Mouse (Mus musculus) urinary bladder, postnatal 10 days (tissue): ENCODE results near the gene Cog3.

ENCODE experiments used
- DNase-seq: peaks from one replicate; pipeline ENCODE4 v3.0.0; 2022; ENCODE audit warnings: low spot score

Cog3 gene

DNA sequence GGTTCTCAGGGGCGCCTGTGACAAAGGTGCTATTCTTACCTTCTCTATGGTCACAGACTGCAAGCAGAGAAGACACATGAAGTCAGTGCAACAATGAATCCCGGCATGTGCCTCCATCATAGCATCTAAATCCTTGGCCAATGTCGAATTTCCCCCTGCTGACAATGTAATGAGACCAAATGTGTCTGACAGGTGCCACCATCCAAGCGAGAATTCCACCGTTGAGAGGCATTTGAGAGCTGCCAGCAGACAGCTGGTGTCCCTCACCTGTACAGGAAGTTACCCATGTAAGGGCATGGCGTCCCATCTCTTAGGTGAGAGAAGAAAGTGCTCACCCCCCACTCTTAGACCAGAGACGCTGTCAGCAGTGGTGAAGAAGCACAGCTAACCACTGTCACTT is 4.1 kb upstream of the Cog3 start:
- DNase-seq: no peak

DNA sequence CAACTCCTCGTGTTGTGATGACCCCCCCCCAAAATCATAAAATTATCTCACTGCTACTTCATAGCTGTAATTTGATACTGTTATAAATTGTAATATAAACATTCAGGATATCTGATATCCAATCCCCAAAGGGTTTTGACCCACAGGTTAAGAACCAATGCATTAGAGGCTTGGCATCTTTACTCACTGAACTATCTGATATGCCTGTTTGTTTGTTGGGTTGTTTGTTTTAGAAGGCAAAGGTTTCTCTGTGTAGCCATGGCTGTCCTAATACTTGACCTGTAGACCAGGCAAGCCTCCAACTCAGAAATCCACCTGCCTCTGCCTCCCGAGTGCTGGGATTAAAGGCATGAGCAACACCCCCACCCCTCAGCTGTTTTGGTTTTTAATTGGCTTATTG is 3.5 kb upstream of the Cog3 start:
- DNase-seq: no peak

DNA sequence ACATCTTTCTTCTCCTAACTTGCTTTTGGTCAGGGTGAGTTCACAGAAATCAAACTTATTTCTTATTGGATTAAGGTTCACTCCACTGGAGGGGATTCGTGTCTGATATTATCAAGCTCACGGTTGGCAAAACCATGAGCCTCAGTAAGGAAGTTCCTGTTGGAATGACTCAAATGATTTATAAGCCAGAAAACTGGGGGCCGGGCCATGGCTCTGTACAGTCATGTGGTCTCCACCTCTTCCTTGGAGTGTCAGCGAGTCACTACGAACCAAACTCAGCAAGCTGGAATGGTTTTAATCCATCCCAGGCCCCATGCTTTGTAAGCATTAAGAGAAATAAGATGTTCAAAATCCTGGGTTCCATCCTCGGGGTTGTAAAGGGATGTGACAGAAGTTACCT is 2.7 kb upstream of the Cog3 start:
- DNase-seq: no peak

DNA sequence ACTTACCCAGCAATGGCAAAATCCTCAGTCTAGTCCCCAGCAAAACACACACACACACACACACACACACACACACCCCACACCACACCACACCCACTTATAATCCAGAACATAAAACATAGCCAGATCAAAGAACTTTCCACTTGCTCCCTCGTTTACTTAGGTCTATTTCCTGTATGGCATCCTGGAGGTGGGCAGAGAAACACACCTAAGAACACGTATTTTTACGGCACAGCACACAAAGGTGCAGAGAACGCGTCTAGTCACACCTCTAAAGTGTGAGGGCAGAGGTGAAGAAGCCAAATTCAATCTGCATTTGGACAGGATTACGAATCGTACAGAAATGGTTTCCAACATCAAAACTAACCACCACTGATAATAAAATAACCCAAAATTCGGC is 1.1 kb downstream of the Cog3 start:
- DNase-seq: no peak

DNA sequence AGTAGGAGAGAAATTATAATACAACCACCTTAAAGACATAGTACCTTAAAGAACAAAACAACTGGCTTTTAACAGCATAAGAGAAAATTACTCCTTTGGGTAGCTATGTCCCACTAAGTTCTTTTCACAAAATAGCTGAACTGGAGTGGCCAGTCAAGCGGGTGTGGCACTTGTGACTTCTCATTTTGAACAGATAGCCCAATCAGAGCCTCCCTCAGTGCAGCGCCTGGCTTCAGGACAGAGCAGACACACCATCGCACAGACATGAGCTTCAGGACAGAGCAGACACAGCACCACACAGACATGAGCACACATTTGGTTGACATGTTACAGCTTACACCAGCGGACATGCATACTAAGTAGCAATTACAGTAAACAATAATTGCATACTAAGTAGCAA is 3.3 kb downstream of the Cog3 start:
- no peak for DNase-seq

DNA sequence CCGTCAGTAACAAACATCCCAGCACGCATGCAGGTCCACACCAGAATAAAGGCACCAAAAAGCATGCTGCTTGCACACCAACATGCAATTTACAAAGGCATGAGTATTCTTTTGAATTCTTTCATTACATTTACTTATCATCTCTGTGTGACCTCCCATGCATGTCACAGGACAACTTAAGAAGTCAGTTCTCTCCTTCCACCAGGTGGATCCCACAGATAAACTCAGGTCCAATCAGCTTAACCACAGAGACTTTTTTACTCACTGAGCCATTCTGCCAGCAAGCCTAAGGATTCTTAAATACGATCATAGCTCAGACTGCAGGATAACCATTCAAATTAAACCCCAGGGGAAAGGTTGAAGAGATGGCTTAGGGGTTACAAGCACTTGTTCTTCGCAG is 5.2 kb downstream of the Cog3 start:
- no peak for DNase-seq

DNA sequence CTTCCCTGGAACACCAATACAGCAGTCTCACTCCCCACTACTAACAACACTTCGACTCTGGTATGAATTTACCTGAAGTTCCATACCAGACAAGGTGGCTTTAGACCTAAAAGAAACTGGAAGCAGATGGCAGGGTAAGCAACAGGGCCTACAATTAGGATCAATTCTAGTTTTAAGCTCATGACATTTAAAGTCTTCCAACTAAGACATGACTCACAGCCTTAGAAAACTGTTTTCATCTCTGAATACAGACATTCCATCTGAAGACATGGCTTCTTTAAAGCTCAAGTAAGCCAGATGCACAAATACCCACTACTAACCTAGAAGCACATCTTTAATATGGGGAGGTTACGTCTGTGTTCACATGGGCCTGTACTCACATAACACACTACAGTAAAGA is 6.4 kb downstream of the Cog3 start:
- no peak for DNase-seq

DNA sequence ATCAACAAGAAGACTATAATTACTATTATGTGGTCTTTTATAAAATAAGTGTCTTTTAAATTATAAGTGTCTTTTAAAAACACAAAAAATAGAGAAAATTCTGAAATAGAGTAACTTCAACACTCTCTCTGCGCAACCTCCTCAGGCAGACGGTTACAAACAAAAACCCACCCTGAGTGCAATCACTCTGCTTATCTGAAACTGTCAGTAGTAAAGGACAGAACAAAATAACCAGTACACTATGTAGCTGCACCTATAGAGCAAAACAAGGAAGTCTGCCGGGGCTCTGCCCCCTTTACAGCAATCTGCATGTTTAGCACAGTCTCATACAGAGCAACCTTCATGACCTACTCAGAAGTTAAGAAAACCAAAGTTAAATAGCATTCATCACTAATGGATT is 12.4 kb downstream of the Cog3 start:
- DNase-seq: no peak

DNA sequence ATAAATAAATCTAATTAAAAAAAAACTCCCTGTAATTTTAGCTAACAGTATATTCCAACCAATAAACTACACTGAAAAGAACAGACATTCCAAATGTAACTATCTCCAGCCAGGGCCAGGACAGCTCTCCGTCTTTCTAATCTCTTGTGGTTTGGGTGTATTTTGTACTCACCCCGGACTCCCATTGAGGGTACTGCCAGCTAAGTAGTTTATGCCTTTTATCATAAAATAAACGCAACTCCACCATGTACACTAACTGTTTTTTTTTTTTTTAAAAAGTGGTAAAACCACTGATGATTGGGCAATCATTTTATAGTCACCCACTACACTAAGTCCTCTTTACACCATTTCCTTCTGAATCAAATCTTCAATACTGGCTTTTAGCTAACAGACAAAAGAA is 18.7 kb downstream of the Cog3 start:
- DNase-seq: no peak

DNA sequence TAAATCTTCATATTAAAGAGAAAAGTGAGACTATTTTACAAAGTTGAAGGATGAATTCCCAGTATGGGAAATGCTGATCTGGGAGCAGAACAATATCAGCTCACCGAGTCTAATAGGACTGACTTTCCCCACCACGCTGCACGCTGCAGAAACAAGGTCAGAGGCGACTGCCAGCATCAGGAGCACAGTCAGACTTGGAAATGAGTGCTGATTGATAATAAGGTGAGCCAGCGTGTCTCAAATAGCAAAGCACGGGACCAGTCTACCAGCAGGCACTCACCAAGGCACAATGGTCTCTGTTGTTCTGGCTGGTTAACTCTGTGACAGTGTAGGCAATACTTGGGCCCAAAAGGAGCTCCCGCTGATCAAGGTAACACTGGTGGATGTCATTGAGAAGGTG is 21.7 kb downstream of the Cog3 start:
- DNase-seq: no peak

DNA sequence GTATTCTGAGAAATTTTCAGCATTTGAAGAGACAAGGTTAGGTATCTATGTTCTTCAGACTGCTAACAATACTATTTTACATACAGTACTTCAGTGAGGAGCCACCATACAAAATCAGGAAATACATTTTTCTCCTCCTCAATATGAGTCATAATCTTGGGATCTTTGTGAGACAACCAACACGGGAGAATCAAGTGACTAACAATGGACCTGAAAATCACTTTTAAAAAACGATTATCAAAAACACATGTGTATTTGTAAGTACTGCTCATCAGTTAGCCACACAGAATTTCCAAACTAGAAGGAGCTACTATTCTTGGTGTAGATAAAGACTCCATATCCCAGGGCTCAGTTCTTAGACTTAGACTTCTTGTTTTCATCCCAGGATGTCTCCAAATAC is 23.0 kb downstream of the Cog3 start:
- DNase-seq: no peak

DNA sequence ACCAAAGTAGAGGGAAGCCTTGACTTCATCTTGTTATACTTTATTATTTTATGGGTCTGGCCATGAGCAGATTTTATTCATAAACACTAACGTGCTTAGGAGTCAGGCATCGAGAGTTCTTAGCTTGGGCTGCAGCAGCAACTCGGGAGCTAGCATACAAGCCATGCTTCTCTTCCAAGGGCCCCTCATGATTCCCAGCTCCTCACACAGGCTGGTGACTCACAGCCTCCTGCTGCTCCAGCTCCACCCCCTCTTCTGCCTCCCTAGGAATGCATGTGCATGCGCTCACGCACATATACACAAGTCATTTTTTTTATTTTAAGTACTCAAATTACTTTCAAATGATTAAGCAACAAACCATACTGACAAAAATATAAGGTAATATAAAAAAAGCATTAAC is 26.2 kb downstream of the Cog3 start:
- DNase-seq: no peak

DNA sequence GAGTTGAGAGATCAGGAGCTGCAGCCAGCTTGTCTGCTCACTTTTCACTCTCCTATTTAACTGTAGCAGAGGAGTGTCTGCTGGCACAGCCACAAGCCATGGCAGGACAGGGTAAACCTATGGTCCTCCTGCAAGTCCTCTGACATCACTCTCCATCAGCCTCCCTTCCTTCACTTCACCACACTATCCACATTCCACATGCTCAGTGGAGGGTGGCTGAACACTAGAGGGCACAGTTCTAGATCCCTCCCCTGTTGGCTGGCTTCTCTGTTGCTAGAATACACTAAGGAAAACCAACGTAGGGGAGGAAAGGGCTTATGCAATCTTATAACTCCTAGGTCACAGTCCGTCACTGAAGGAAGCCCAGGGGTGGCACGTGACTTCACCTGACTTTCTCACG is 27.3 kb downstream of the Cog3 start:
- DNase-seq: no peak

DNA sequence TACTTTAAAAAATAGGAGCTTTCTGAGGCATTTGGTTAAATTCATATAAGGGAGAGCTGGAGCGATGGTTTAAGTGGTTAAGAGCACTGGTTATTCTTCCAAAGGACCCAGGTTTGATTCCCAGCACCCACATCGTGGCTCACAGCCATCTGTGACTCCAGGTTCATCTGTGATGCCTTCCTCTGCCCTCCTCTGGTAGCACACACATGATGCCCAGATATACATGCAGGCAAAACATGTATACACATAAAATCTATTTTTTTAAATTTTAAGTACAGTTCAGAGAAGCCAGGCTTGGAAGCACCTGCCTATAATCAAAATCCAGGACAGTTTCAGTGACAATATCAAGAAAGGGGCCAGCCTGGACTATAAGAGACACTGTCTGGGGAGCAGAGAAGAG is 31.5 kb downstream of the Cog3 start:
- DNase-seq: no peak

DNA sequence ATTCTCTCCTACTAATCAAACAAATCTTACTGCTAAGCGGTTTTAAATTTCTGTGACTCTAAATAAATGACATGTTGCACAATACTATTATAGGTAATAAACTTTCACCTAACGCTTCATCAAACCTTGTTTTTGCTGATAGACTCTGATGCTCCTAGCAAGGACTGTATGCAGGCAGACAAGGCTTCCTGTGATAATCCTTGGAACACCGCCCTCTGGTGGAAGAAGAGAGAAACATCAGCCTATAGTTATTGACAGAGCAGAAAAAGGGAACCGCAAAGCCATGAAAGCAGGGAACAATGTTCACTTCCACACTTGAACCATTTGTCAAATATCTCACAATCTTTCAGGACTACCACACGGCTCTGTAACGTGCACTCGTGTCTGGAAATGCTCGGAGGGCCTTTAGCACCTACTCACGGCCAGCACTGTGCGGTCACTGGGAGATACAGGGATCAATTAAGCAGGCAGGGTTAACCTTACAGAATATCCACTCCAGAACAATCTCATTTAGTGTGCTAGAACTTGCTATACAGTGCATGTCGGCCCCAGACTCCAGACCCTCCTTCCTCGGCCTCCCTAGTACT is 32.2 kb downstream of the Cog3 start:
- DNase-seq: no peak

DNA sequence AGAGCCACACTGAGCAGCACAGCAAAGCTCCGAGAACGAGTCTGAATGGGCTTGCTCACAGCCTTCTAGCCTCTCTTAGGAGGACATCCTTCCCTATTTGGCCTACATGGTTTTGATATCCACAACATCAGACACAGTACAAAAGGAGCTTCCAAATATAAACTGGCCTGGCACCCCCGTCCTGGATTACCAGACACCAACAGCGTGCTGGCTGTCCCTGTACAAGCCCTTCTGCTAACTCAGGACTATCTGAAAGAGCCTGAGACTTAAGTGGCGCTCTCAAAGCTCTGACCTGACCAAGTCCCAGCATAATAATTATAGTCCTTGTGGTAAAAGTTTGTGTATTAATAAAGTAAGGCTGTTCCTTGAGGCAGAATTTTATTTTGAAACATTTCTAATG is 34.2 kb downstream of the Cog3 start:
- DNase-seq: no peak

DNA sequence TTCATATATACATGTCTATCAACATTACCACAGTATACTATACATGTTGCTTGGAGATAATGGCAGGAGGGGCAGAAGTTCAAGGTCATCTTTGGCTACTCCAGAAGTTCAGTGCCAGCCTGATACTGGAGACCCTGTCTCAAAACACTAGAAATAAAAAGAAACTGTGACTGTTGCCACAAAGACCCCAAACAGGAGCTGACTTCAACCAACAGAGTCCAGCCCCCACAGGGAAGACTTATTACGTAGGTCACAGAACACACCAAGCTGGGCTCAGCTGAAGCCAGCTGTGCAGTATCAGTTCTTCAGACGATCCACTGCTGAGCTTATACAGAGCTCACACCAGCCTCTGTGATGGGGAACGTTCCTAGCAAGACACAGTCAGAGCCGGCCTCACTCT is 37.9 kb downstream of the Cog3 start:
- no peak for DNase-seq

DNA sequence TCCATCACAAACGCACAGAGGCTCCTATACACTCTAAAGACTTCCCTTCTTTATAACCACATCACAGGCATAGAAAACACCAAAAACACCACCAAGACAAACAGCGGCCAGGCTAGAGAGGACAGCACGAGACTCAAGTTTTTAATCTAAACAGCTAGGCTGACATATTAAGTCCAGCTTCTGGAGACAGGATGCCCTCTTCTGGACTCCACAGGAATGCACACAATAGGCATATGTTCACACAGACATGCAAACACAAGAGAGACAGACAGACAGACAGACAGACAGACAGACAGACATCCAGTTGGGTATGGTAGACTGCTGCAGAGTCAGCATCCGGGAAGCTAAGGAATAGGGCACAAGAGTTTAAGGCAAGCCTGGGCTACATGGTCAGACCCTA is 40.7 kb downstream of the Cog3 start:
- DNase-seq: no peak

DNA sequence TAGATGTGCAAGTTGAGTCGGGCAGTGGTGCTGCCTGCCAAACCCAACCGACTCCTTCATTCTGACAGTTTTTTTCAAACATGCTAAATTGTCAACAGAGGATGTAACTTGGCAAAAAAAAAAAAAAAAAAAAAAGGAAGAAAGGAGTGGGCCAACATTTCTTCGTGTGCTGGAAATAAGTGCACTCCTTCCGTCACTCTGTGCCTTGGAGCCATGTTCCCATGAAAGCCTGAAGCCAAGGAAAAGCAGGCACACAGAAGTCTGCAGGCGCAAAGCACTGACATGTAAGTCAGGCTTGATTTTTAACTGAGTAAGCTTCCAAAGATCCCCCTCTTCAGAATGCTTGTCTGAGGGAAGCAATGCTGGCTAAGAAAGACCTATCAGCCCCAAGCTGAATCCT is 41.6 kb downstream of the Cog3 start:
- no peak for DNase-seq

DNA sequence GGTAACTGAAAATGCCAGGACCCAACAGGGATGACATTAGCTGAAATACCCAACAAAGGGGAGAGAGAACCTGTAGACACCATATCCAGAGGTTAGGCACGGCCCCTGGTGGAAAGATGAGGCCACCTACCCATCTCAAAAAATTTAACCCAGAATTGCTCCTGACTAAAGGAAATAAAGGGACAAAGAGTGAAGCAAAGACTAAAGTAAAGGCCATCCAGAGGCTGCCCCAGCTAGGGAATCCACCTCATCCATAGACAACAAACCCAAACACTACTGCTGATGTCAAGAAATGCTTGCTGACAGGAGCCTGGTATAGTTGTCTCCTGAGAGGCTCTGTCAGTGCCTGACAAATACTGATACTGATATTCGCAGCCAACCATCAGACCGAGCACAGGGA is 42.6 kb downstream of the Cog3 start:
- no peak for DNase-seq

DNA sequence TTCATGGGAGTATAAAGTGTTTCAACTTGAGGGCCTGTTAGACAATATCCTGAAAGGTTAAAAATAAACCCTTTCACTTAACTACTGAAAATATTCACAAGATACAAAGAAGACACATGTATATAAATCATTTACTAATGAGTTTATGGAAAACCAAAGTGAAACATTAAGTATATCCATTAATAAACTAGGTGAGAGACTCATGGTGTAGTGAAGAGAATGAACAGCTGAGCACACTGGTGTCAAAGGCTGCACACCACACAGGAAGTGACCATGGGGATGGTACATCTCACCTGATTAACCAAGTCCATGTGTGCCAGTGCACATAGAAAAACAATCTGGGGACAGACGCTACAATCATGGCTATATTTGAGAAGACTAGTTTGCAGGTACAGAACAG is 45.3 kb downstream of the Cog3 start:
- DNase-seq: no peak

DNA sequence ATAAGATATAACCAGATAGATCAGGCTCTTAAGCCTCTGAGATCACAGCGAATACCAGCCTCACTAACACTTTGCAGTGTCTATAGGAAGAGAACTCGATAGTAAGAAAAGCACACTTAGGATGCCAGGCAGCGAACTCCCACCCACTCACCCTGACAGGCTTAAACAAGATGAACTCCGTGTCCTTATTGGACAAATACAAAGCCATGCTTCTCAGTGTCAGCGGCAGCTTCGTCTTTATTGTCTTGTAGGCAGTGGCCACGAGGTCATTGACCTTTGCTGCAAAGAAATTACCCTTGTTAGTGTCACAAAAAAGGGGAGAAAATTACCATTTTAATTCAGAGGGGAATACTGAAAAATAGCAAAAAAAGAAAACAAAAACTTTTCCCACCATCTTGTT is 46.5 kb downstream of the Cog3 start:
- DNase-seq: no peak

DNA sequence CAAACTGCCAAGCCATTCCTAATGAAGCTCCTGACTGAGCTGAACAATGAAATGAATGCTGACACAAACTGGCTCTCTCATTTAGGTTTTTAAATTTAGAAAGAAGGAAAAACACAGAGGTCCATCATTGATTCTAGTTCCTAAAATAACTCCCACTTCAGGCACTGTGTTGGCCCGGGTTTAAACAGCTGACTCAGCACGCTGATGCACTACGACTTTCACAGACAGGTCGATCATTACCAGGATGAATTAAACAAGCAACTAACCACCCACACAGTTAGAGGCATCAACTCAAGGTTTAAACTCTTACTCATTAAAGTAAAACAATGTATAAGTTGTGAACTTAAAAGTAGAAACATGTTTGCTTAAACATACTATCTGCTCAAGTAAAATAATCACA is 47.7 kb downstream of the Cog3 start:
- DNase-seq: no peak

DNA sequence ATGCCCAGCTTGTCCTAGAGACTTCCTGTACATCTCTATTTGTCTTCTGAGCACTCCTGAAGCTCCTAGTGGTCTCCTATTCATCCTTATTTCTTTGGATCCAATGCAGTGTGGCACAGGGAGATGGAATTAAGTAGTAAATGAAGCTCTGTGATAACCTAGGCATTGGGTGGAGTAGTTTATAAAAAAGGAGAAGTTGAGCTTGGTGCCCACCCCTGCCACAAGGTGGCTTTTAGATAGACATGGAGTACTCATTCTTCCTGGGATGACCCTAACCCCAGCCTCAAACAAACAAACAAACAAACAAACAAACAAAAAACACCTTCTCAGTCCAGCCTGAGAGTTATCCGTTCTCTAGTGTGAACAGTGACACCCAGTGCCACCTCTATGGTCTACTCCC is 56.4 kb downstream of the Cog3 start:
- DNase-seq: no peak

DNA sequence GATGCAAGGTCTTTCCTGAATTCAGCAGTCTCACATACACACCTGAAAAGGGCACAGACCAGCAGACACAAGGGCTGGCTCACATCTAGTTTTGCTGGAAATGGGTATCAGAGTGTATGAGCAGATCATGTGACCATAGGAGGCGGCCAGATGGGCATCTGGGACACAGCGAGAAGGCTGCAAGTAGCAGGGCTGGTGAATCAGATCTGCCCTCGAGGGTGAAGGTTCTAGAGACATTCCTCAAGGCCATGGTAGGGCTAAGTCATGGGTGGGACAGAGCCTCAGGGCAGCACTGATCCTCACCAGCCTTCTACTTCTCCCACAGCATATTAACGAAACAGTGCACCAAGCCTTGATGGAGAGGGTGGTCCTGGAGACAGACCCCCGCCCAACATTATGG is 58.2 kb downstream of the Cog3 start:
- no peak for DNase-seq
